Mouse (Mus musculus) heart, embryonic 15.5 days (tissue): Measurements from ENCODE around the gene Polrmt. TPM values are rescaled to one million over a fixed set of nuclear protein-coding genes. Genes with fewer than 3 reads are reported as not detected.
"Not testable (repeated sequence)": the region's sequence is repeated elsewhere in the genome, so short reads cannot be mapped to it uniquely, and the experiment has no call there.

Experiments
- ATAC-seq: fragments of 200-750 bp; cut with Nextera tagmentation; replicated peaks from 2 replicates; pipeline ENCODE4 v1.8.0; 2017; ENCODE audit warnings: low read depth, moderate TSS enrichment; ENCODE audit not compliant: insufficient number of reproducible peaks, insufficient read depth, low FRiP score
- H3K27ac ChIP-seq: fragments of 300-500 bp; sonication (generic); 2 replicates; pipeline ENCODE4 v1.5.1; 2015; ENCODE audit warnings: mild to moderate bottlenecking, inconsistent platforms
- H3K27me3 ChIP-seq: fragments of 300-500 bp; sonication (generic); 2 replicates; pipeline ENCODE4 v1.6.1; 2015; ENCODE audit warnings: inconsistent platforms
- H3K36me3 ChIP-seq: fragments of 300-500 bp; sonication (generic); 2 replicates; pipeline ENCODE4 v1.6.1; 2015; ENCODE audit warnings: mild to moderate bottlenecking, inconsistent platforms
- H3K4me1 ChIP-seq: fragments of 300-500 bp; sonication (generic); replicated peaks from 2 replicates; pipeline ENCODE4 v1.6.1; 2015; ENCODE audit warnings: inconsistent platforms
- H3K4me2 ChIP-seq: fragments of 300-500 bp; sonication (generic); 2 replicates; pipeline ENCODE4 v1.6.1; 2015; ENCODE audit warnings: inconsistent platforms, mild to moderate bottlenecking, moderate library complexity
- H3K4me3 ChIP-seq: fragments of 300-500 bp; sonication (generic); 2 replicates; pipeline ENCODE4 v1.5.1; 2015; ENCODE audit warnings: mild to moderate bottlenecking, inconsistent platforms
- H3K9ac ChIP-seq: fragments of 300-500 bp; sonication (generic); 2 replicates; pipeline ENCODE4 v1.6.1; 2015; ENCODE audit warnings: mild to moderate bottlenecking, inconsistent platforms
- H3K9me3 ChIP-seq: fragments of 300-500 bp; sonication (generic); replicated peaks from 2 replicates; pipeline ENCODE4 v1.6.1; 2016; ENCODE audit warnings: inconsistent platforms
- WGBS: fragments of 180-500 bp; shearing (Covaris S2); methylation state at CpG from one replicate; pipeline ENCODE4 v1.1.7; 2015; ENCODE audit warnings: mixed read lengths; 5-methylcytosine and 5-hydroxymethylcytosine counted together
- polyA plus RNA-seq: library from polyadenylated mRNA; unstranded; fragments of >200 nt; fragmentation: Nextera tagmentation; extraction: Ambion mirVana; gene quantifications from 2 replicates; pipeline ENCODE4 v1.2.1, GENCODE M21; 2015

The Polrmt gene
- polyA plus RNA-seq, 1 experiment from 2014 or later, result 30.0 TPM

DNA sequence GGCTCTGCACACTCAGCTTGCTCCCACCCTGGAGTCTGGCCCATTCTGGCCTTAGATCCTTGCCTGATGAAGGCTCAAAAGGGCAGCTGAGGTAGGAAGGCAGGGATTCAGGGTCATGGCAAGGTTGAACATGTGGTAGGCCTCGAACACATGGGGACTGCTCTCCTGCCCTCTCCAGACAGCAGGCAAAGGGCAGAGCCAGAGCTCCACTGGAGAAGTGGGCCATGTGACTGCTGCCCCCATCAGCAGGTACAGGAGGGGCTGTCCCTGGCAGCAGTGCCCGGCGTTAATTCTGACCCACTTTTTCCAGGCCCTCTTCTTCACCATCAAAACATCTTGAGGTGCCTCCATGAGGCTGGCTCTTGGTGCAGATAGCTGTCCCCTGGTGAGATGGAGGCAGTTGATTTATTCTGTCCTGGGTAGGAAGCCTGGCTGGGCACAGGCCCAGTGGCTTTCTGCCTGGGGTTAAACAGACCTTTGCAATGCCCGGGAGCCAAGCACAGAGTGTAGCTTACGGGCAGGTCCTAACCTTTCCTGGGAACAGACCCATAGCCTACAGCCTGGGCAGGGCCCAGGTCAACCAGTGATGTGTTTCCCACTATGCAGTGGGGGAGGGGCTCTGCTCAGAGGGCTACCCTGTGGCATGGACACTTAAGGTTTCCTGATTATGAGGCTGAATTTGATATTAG lies 39.8 kb downstream of the Polrmt start:
- H3K4me2 ChIP-seq, result peak overlapping the region; percentile 66
- H3K4me3 ChIP-seq, result peak overlapping the region; percentile 86
- WGBS, result 61% methylated on average over 5 of the region's 5 CpGs
- H3K9me3 ChIP-seq, result no peaks in the 10 kb centered on the region
- H3K27me3 ChIP-seq, result no peaks in the 10 kb centered on the region
- H3K27ac ChIP-seq, result peak overlapping the region; percentile 52
- H3K36me3 ChIP-seq, result peaks cover 28% of the 10 kb centered on the region
- no peak for ATAC-seq
- H3K4me1 ChIP-seq, result peaks cover 59% of the 10 kb centered on the region
- peak overlapping the region; percentile 91 for H3K9ac ChIP-seq

DNA sequence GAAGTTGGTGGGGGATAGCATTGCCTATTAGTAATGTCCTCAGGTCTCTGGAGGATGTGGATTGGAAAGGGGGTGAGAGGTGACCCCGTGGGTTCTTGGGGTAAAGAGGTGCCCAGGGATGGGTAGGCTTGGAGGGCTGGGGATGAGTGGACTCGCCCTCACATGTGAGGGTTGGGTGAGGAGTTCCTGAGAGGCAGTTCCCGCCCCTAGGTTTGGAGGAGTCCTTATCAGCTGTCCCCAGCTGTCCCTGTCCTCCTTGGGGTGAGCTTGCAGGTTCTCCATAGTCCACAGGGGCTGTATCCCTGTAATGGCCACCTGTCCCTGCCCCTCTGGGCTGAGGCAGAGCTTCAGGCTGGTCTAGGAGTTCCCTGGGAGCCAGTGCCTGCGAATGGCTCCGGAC lies 40.4 kb downstream of the Polrmt start:
- Histone ChIP-seq H3K9ac (peak overlapping the region; percentile 91), H3K4me2 (peak overlapping the region; percentile 66), H3K4me1 (peaks cover 65% of the 10 kb centered on the region), H3K27ac (peak overlapping the region; percentile 52), H3K27me3 (no peaks in the 10 kb centered on the region), H3K4me3 (peak overlapping the region; percentile 86), H3K9me3 (no peaks in the 10 kb centered on the region), H3K36me3 (peaks cover 22% of the 10 kb centered on the region)
- ATAC-seq, result no peak
- WGBS, result 51% methylated on average over 5 of the region's 5 CpGs

DNA sequence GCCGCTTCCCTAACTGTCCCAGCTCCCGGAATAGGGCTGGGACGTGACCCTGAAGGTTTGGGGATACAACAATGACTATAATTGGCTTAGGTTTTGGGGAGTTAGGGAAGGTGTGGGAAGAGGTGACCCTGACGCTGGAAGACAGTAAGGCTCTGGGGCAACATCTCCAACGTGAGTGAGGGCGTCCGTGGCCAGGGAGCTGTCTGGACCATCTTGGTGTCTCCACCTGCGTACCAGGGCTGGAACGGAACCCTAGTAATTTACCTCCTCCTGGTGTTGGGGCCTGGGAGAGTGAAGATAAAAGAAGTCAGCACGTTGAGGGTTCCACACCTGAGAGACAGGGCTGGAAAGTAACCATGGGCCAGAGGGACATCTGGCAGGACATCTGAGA lies 41.4 kb downstream of the Polrmt start:
- Histone ChIP-seq H3K4me1 (peaks cover 68% of the 10 kb centered on the region), H3K9ac (peak overlapping the region; percentile 91), H3K27me3 (no peaks in the 10 kb centered on the region), H3K36me3 (peaks cover 12% of the 10 kb centered on the region), H3K9me3 (no peaks in the 10 kb centered on the region), H3K27ac (peak overlapping the region; percentile 88), H3K4me3 (peak overlapping the region; percentile 86), H3K4me2 (peak overlapping the region; percentile 66)
- under 1% methylated on average over 10 of the region's 10 CpGs for WGBS
- no peak for ATAC-seq

DNA sequence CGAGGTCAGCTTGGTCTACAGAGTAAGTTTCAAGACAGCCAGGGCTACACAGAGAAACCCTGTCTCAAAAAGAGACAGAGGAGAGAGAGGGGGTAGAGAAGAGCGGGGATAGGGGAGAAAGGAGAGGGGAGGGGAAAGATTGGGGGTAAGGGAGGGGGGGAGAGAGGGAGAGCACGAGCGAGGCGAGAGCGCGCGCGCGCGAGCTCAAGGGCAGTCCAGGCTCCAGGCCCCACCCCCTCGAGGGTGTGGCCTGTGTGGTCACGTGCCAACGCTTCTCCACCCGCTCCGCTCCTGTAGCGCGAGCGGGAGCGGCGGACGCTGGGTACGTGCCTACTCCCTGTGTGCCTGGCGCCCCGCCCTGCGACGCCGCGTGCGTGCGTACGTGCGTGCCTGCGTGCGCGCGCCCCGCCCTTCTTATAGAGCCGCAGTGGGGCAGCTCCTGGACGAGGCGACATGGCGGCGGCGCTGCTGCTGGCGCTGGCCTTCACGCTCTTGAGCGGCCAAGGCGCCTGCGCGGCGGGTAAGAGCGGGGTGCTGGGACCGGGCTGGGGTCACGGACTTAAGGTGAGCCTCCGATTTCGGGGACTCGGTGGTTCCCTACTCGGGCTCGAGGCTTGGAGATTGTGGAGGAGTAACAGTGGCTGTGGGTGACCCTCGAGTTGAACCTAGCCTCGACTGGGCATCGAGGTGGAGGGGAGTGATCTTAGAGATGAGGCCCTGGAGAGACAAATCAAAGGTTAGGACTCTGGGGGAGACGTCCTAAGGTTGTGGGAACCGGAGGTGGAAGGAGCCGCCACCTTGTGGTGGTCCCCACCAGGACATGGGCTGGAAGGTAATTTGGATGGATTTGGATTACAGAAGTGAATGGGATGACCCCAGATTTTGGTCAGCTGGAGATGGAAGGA lies 42.1 kb downstream of the Polrmt start, which contains the start of gene Bsg:
Bsg (plus strand) TSS at position 427 of the 905 bp plus-strand sequence.
- ATAC-seq, result peak; percentile 96
- Histone ChIP-seq H3K4me2 (peak within 1 kb of the TSS; percentile 66), H3K4me1 (peaks cover 62% of the 10 kb centered on the region), H3K27ac (peak within 1 kb of the TSS; percentile 88), H3K9ac (peak within 1 kb of the TSS; percentile 91), H3K4me3 (peak within 1 kb of the TSS; percentile 86), H3K9me3 (no peaks in the 10 kb centered on the region), H3K36me3 (0 out of 2 replicates have a peak, but pooled peaks cover 7% of the 10 kb centered on the region), H3K27me3 (no peaks in the 10 kb centered on the region)
- under 1% methylated on average over 60 of the region's 65 CpGs for WGBS

DNA sequence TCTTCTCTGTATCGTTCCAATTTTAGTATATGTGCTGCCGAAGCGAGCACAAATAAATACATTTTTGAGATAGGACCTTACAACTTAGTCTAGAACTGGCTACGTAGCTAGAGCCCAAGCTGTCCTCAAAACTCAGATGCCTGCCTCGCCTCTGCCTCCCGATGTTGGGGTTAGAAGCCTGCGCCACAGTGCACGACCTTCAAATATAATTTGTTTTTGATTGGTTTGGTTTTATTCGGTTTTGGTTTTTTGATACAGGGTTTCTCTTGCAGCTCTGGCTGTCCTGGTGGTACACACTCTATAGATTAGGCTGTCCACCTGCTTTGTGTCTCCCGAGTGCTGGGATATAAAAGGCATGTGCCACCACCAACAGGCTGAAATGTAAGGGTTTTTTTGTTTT lies 42.8 kb downstream of the Polrmt start:
- no peaks in the 10 kb centered on the region for H3K27me3 ChIP-seq
- peak overlapping the region; percentile 38; the same call in 1 of the 2 replicates for H3K9ac ChIP-seq
- WGBS, result 75% methylated on average over 10 of the region's 10 CpGs
- ATAC-seq, result no peak
- H3K4me3 ChIP-seq, result peak overlapping the region; percentile 86
- peak overlapping the region; percentile 72 for H3K27ac ChIP-seq
- 0 out of 2 replicates have a peak, but pooled peaks cover 7% of the 10 kb centered on the region for H3K36me3 ChIP-seq
- no peaks in the 10 kb centered on the region for H3K9me3 ChIP-seq
- peaks cover 54% of the 10 kb centered on the region for H3K4me1 ChIP-seq
- H3K4me2 ChIP-seq, result peak overlapping the region; percentile 66

DNA sequence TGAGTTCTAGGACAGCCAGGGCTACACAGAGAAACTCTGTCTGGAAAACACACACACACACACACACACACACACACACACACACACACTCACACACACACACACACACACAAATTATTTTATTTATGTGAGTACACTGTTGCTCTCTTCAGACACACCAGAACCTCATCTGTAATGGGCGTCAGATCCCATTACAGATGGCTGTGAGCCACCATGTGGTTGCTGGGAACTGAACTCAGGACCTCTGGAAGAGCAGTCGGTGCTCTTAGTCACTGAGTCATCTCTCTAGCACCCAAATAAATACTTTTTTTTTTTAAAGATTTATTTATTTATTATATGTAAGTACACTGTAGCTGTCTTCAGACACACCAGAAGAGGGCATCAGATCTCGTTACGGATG lies 43.4 kb downstream of the Polrmt start:
- H3K4me2 ChIP-seq, H3K4me3 ChIP-seq, H3K9me3 ChIP-seq, H3K36me3 ChIP-seq, H3K9ac ChIP-seq, ATAC-seq, H3K27ac ChIP-seq, H3K27me3 ChIP-seq: not testable (repeated sequence)
- H3K4me1 ChIP-seq, result peaks cover 49% of the 10 kb centered on the region
- WGBS, result 93% methylated on average over 4 of the region's 4 CpGs

DNA sequence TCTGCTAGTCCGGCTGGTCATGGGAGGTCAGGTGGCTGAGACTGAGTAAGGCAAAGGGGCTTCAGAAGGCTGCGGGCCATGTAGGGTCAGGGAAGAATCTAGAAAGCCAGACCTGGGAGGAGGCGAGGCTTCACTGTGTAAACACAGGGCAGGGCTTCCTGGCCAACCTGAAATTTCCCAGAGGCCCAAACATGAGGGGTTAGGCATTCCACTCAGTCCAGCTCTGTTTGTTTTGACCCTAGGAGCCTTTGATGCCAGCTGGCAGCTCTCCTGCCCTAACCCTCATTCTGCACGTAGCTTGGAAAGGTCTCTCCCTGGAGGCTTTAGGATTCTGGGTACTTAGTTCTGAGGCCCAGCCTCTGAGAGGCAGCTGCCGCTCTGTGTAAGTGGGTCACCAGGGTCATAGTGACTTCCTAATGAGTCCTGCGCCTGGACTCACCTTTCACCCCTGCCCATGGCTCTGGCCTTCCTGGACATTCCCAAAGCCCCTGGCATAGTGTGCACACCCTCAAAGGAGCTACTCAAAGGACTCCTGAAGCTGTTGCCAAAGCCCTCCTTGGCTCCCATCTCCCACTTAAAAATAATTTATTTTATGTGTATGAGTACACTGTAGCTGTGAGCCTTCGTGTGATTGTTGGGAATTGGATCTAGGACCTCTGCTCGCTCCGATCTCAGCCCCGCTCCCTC lies 44.8 kb downstream of the Polrmt start:
- no peaks in the 10 kb centered on the region for H3K27me3 ChIP-seq
- H3K9ac ChIP-seq, result no peak overlapping the region
- H3K27ac ChIP-seq, result peak overlapping the region; percentile 86
- H3K9me3 ChIP-seq, result no peaks in the 10 kb centered on the region
- WGBS, result 43% methylated on average over 10 of the region's 10 CpGs
- no peaks in the 10 kb centered on the region for H3K36me3 ChIP-seq
- no peak overlapping the region for H3K4me3 ChIP-seq
- H3K4me1 ChIP-seq, result peaks cover 41% of the 10 kb centered on the region
- ATAC-seq, result peak; percentile 18; the same call in 1 of the 2 replicates
- peak overlapping the region; percentile 34; the same call in 1 of the 2 replicates for H3K4me2 ChIP-seq

DNA sequence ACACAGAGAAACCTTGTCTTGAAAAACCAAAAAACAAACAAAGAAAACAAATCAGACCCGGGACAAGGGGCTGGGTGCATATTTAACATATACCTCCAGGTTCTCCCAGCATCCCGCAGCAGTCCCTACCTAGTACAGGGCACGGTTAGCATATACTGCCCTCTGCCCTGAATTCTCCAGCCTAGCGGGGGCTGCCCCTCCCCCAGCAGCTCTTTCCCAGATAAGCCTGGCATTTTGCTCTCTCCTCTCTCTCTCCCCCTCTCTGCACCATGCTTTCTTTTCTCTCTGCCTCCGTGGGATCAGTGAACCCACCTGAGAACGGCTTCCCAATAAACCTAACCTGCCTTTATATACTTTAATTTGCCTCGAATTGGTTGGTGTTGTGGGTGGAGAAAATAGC lies 45.7 kb downstream of the Polrmt start:
- H3K9me3 ChIP-seq, result no peaks in the 10 kb centered on the region
- no peak for ATAC-seq
- H3K4me3 ChIP-seq, result no peak overlapping the region
- H3K9ac ChIP-seq, result no peak overlapping the region
- H3K27ac ChIP-seq, result peak overlapping the region; percentile 86
- H3K4me2 ChIP-seq, result peak overlapping the region; percentile 34
- WGBS, result 27% methylated on average over 7 of the region's 7 CpGs
- H3K36me3 ChIP-seq, result no peaks in the 10 kb centered on the region
- H3K27me3 ChIP-seq, result no peaks in the 10 kb centered on the region
- H3K4me1 ChIP-seq, result peaks cover 41% of the 10 kb centered on the region

DNA sequence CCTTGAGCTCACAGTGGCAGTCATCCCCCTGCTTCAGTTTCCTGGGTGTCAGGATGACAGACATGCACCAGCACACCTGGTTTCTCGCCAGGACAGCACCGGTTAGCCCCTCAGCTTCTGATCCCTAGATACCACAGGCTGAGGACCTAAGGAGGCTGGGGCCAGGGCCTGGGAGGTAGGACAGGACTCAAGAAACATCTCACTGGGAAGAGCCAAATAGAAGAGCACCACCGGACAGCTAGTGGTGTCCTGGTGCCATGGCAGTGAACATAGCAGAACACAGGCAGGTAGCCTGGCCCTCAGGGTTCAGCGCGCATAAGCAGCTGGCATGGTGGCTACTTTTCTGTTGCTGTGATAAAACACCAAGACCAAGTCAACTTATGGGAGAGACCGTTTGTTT lies 47.9 kb downstream of the Polrmt start:
- Histone ChIP-seq H3K4me1 (peaks cover 52% of the 10 kb centered on the region), H3K9me3 (no peaks in the 10 kb centered on the region), H3K4me3 (no peak overlapping the region), H3K27me3 (no peaks in the 10 kb centered on the region), H3K9ac (no peak overlapping the region), H3K4me2 (no peak overlapping the region), H3K36me3 (no peaks in the 10 kb centered on the region), H3K27ac (no peak overlapping the region)
- WGBS, result 86% methylated on average over 6 of the region's 6 CpGs
- ATAC-seq, result no peak

DNA sequence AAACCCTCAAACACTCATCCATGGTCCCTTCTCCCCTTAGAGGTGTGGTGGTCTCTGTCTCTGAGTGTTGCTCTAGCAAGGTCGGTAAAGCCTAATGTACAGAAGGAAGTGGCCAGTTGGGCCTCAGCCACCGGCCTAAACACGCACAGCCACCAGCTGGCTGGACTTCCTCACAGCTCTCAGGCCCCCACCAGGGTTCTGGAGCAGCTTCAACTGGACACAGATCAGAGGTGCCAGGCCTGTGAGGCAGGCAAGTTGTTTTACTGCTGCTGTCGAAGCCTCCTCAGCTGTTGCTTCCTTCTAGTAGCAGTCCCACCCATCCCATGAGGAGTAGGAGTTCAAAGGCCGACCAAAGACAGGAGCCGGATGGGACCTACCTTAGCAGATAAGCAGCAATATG lies 48.5 kb downstream of the Polrmt start:
- H3K4me3 ChIP-seq, result no peak overlapping the region
- H3K9me3 ChIP-seq, result no peaks in the 10 kb centered on the region
- peaks cover 52% of the 10 kb centered on the region for H3K4me1 ChIP-seq
- no peak overlapping the region for H3K9ac ChIP-seq
- H3K27ac ChIP-seq, result no peak overlapping the region
- ATAC-seq, result no peak
- H3K27me3 ChIP-seq, result no peaks in the 10 kb centered on the region
- H3K36me3 ChIP-seq, result no peaks in the 10 kb centered on the region
- 69% methylated on average over 6 of the region's 6 CpGs for WGBS
- H3K4me2 ChIP-seq, result no peak overlapping the region

DNA sequence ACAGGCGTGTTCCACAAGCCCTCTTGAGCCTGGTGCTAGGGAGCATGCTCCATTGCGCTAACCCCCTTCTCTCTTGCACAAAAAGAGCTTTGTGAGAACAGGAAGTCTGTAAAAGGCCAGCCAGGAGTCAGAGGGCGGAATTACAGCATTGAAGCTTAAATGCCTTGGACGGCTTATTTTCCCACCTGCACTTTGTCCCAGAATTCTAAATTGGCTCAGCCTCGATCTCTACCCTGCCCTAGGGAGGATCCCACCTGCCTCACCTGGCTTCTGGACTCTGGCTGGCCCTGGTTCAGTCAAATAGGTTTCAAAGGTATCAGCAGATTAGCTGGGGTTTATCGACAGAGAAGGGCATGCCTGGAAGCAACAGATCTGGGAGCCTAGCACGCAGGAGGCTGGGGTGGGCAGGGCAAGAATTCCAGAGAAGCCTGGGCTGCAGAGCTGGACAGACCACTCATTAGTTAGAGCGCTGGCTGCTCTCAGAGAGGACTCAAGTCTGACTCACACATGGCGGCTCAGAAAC lies 50.2 kb downstream of the Polrmt start:
- peak overlapping the region; percentile 10; the same call in 1 of the 2 replicates for H3K4me2 ChIP-seq
- peak; percentile 51 for ATAC-seq
- 38% methylated on average over 9 of the region's 9 CpGs for WGBS
- H3K4me3 ChIP-seq, result no peak overlapping the region
- peak overlapping the region; percentile 84 for H3K27ac ChIP-seq
- H3K36me3 ChIP-seq, result no peaks in the 10 kb centered on the region
- H3K9me3 ChIP-seq, result no peaks in the 10 kb centered on the region
- peaks cover 43% of the 10 kb centered on the region for H3K4me1 ChIP-seq
- H3K27me3 ChIP-seq, result no peaks in the 10 kb centered on the region
- H3K9ac ChIP-seq, result no peak overlapping the region
